Mouse (Mus musculus) liver, postnatal 0 days (tissue): ENCODE data around the gene Tax1bp1.

Source experiments
- CTCF ChIP-seq: sonication (generic); IDR thresholded peaks from 2 replicates; pipeline ENCODE4 v1.5.1; 2016; ENCODE audit warnings: antibody characterized with exemption, low read depth
- EP300 ChIP-seq: IDR thresholded peaks from 2 replicates; pipeline ENCODE4 v1.6.1; 2016; ENCODE audit warnings: antibody characterized with exemption, low read depth, mild to moderate bottlenecking

DNA sequence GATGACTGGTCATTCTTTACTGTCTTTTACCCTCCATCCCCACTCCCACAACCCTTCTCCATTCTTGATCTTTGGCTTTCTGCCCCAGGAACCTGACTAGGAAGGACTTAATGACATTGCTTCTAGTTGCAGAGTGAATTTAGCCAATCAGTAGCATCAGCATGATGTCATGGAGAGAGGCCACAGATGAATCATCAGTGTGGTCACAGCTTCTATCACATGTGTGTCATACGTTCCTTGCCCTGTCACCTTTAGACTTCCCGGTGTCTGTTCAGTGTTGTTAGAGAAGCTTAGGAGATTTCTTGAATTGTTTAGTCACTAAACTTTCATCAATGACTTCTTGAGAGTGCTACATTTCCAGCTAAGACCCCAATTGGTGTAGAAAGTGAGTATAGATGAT, 10.3 kb upstream of the Tax1bp1 start:
- no peak for TF ChIP-seq CTCF
- no peak for TF ChIP-seq EP300
